Mouse (Mus musculus) stomach, adult 2 months (tissue): ENCODE data around the gene Cecr2. TPM values are rescaled to one million over a fixed set of nuclear protein-coding genes. Genes with fewer than 3 reads are reported as not detected.

Experiments used
- polyA plus RNA-seq: library from polyadenylated mRNA; depleted of rRNA; stranded (reverse); fragments of >200 nt; gene quantifications from 2 replicates; pipeline ENCODE4 v1.2.3, GENCODE M21; 2012; rRNA removed

Gene Cecr2
- polyA plus RNA-seq, result 0.34 and 0.49 TPM in 2 replicates

DNA sequence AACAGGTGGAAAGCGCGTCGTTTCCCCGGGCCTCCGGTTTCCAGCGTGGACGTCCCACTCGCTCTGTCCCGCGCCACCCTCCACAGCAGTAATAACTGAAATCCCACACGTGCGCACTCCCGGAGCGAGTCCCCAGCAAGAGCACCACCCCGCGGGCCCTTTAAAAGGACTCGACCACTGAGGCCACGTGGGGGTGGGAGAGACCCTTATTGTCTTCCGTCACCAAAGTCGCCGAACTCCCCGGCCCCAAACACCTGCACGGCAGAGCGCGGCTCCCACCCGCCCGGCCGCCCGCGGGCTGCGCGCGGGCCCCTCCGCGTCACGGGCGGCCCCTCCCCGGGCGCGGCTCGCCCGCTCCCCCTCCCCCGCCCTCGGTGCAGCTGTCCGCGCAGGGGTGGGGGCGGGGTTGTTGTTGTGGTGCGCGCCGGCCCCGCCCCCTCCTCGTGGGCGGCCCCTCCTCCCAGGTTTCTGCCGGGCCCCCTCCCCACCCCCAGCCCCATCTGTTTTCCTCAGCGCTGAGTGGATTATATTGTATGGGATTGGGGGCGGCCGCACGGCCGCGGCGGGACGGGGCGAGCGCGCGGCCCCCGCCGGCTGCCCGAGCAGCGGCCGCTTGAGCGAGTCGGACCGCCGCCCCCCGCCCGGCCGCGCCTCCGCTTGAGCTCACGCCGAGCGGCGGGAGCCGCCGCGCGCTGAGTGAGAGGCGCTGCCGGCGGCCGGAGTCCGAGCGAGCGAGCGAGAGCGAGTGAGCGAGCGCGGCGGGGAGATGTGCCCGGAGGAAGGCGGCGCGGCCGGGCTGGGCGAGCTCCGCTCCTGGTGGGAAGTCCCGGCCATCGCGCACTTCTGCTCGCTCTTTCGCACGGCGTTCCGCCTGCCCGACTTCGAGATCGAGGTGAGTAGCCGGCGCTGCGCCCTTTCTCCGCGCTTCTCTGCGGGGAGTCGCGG is at the start of gene Cecr2:
TSS of gene Cecr2 (plus strand) at position 554 of the 945 bp plus-strand sequence.

DNA sequence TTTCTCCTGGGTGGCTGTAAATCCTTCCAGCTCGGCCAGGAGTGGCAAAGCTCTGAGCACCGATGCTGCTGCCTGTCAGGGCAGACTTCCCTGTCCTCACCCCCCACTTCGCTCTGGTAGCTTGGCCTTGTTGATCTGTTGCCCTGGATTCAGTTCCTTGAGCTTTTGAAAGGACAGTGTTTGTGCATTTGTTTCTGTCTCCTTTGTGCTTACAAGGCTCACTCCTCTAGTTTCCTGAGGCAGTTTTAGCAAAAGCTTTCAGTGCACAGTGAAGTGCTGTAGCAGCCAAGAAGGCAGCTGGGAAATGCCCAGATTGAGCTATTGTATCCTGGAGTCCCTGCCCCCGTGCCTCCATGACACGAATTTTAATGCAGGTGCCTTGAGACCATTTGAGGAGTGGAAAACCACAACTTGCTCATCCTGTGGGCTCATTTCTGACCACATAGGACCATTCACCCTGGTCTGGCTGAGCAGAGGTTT is 107.0 kb downstream of the Cecr2 start, which contains the start of gene Slc25a18:
TSS of gene Slc25a18 (plus strand) at position 430 of the 480 bp plus-strand sequence.

Other genes starting within 250 kb of the Cecr2 start
- 4.0 and 5.5 TPM in 2 replicates for gene Il17ra, start 203.1 kb upstream of the Cecr2 start, polyA plus RNA-seq
- gene Tmem121b, start 172.6 kb upstream of the Cecr2 start, polyA plus RNA-seq, result 0.03 TPM in 1 of 2 replicates, not detected in the other
- 8.1 and 10.0 TPM in 2 replicates for gene Hdhd5, start 135.1 kb upstream of the Cecr2 start, polyA plus RNA-seq
- gene Slc25a18, start 107.2 kb downstream of the Cecr2 start, polyA plus RNA-seq, result 0.03 TPM in 2 replicates
- gene Atp6v1e1, start 156.4 kb downstream of the Cecr2 start, polyA plus RNA-seq, result 115 and 158 TPM in 2 replicates
- 8.0 and 9.1 TPM in 2 replicates for gene Bcl2l13, start 169.8 kb downstream of the Cecr2 start, polyA plus RNA-seq